Mouse (Mus musculus) adrenal gland, postnatal 14 days (tissue): Measurements from ENCODE around the gene Fam193a. TPM values are rescaled to one million over a fixed set of nuclear protein-coding genes. Genes with fewer than 3 reads are reported as not detected.

ENCODE experiments used
- DNase-seq: peaks from one replicate; pipeline ENCODE4 v3.0.0; 2021; ENCODE audit warnings: mixed read lengths
- total RNA-seq: library from RNA; stranded (reverse); gene quantifications from 2 replicates; pipeline ENCODE4 v1.2.3, GENCODE M21; 2021

Gene Fam193a
- total RNA-seq, 1 experiment from 2014 or later: 30.4 TPM

DNA sequence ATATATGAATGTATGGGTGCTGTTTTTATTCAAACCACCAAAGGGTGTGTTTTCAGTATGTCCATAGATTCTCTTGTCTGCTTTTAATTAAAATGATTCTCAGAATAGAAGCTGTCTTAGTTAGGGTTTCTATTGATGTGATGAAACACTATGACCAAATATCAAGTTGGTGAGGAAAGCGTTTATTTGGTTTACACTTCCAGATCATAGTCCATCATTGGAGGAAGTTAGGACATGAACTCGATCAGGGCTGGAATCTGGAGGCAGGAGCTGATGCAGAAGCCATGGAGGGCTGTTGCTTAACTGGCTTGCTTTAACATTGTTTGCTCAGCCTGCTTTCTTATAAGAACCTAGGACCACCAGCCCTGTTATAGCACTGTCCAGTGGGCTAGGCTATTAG lies 12.0 kb downstream of the Fam193a start:
- DNase-seq: no peak

DNA sequence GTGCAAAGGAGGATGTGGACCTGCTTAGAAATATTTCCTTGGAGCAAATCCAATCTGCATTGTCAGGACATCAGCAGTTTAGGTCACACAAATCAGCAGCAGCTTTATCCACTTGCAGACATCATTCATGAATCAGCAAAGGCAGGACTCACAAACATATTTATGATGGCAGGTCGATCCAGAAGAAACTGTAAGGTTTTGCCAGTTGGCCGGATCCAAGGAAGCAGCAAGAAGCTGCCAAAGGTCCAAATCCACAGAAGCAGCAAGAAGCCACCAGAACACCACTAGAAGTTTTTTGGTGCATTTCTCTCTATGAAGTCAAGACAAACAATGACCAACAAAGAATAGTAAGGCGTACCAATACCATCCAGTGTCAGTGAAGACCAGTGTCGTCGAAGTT lies 15.9 kb downstream of the Fam193a start:
- no peak for DNase-seq

DNA sequence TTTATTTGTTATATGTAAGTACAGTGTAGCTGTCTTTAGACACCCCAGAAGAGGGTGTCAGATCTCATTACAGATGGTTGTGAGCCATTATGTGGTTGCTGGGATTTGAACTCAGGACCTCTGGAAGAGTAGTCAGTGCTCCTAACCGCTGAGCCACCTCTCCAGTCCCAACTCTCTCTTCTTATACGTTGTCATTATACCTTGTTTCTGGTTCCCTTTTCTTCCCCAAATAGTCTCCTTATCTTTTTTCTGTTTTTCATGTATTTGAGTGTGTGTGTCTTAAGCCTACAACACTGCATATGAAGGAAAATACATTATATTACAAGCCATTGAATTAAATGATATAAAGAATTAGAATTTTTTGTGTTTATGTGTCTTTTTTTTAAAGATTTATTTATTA lies 17.0 kb downstream of the Fam193a start:
- DNase-seq: no peak

DNA sequence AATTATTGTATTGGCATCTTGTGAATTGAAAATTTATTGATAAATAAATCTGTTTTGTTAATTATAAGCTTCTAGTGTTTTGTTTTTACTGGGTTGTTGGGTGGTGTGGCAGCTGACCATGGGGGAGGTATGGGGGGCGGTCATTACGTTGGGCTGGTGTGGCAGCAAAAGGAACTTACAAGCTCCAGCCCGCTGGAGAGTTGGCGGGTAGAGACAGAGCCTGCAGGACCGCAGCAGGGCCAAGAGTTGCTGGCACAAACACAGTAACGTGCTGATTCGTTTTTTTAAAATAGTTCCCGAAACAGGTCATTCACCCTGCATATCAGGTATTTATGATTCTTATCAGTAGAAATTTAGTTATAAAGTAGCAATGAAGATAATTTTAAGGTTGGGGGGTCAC lies 23.5 kb downstream of the Fam193a start:
- DNase-seq: no peak

DNA sequence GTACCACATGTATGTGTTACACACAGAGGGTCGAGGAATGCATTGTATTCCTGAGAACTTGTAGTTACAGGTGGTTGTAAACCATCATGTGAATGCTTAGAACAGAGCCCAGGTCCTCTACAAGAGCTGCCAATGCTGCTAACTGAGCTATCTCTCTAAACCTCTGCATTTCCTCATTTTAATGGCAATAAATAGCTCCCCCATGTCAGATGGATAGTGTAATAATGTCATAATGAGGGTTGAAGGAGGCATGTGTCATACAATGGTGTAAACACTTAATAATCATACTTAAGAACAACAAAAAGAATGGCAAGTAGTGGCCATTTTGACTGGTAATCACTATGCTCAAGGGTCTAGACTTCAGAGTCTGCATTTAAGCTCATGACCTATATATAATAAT lies 25.6 kb downstream of the Fam193a start:
- no peak for DNase-seq

DNA sequence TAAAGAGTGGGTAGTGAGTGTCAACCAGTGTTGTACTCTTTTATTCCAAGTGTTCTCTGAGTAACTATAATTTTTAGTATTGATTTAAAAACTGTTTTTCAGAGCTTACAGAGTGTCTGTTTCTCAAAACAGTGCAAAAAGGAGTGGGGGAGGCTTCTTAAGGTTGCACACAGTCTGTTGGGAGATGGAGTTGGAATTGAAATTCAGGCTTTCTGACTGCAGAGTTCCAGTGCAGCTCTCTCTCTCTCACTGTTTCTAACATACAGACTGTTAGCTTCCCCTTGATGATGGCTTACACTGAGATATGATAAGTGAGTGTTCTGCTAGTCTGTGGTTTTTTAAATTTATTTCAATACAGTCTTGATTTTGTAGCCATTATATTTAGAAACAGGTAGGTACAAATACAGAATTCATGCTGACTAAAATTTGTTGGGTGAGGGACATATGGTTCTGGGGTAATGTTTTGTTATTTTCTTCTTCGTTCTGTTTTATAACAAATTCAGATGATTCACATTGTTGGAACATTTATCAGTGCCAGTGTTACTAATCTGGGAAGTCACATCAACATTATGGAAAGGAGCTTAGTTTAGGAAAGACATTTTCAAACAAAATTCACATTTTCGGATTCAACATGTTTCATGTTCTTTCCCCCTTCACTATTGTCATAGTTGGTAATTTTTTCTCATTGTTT lies 26.3 kb downstream of the Fam193a start:
- no peak for DNase-seq

DNA sequence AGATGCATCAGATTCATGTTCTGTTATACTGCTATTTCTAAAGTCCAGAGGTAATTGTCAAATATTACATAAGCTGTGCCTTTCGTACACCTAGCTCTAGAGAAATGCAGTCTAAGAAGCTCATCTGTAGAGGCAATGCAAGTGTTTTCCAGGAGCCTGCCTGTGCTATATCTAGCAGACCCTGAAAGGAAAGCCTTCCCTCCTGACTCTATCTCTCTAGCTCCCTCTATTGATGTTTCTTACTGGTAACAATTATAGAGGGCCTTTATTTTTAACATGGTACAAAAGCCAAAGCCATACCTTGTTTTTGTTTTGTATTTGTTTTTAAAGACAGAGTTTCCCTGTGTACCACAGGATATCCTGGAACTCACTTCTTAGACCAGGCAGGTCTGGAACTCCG lies 28.1 kb downstream of the Fam193a start:
- DNase-seq: no peak

DNA sequence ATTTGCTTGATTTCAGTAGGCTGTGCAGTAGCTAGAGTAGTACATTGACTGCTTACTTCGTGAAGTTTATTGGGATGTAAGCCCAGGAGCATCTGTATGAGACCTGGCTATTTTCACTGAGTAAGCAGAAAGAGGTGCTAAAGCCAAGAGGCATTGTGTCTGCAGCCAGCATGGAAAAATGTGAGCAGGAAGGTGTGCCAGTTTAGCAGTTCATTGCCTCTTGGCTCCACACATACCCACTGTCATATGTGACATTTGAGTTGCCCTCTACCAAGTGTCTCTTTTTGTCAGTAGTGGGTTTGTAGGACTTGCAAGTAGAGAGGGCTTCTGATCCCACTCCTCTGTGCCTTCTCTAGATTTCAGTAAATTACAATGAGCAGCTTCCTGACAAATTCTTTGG lies 28.6 kb downstream of the Fam193a start:
- no peak for DNase-seq

DNA sequence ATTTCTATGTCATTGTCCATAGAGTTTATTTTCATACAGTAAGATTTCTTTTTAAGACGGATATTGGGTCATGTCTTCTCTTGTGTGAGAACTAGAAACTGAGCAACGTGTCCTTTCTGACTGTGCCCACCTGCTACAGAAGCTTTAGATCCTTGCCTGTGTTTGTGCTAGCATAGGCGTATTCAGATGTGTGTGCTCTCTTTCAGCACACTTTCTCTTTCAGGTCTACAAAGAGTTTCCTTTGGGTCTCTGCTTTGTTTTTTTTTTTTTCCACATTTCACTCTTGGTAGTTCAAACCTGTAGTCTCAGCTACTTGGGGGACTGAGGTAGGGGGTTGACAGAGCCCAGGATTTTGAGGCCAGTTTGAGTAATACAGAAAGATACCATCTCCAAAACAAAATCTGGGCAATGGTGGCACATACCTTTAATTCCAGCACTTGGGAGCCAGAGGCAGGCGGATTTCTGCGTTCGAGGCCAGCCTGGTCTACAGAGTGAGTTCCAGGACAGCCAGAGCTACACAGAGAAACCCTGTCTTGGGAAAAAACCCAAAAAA lies 37.7 kb downstream of the Fam193a start:
- no peak for DNase-seq

DNA sequence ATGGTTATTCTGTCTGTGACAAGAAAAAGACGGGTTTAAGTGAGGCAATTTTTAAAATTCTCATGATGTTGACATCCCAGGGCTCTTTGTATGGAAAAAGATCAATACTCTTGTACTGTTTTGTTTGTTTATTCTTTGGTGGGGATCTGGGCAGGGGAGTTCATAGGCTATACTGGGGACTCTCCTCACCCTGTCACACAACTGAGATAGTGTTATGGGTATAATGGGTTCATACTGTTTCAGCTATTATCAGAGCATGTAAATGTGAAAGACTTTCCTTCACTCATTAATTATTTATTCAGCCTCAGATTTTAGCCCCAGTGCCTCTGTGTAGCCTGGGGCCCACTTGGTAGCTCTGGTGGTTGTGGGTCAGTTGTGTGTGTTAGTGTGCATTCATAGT lies 39.3 kb downstream of the Fam193a start:
- no peak for DNase-seq

DNA sequence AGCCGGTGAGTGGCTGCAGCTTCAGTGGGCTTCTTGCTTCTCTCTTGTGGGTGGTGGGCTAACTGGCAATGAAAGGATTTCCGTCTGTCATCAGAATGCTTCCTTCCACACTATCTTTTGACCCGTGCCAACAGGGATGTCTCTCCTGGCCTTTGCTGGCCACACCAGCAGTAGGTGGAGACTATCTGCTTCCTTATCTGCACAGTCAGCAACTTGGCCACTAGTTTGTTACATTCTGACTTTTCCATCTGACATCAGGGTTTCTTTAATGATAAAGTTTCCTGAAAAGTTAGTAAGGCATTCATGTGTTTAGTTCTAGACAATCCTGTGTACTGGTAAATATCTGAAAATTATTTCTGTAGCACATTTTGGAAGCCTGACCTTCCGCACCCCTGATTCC lies 41.1 kb downstream of the Fam193a start:
- no peak for DNase-seq

DNA sequence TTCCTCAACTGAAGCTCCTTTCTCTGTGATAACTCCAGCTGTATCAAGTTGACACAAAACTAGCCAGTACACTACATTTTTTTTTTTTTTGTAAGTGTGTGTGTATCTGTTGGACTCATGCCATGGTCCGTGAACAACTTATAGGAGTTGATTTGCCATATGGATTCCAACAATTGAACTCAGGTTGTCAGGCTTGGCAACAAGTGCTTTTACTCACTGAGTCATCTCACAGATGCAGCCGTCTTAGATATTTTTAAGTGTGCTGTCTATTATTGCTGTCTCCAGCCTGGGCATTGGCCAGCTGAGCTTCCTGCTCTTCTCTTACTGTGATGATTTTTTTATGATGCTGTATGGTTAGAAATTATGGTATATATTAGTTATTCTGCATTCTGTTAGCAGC lies 44.2 kb downstream of the Fam193a start:
- DNase-seq: no peak

DNA sequence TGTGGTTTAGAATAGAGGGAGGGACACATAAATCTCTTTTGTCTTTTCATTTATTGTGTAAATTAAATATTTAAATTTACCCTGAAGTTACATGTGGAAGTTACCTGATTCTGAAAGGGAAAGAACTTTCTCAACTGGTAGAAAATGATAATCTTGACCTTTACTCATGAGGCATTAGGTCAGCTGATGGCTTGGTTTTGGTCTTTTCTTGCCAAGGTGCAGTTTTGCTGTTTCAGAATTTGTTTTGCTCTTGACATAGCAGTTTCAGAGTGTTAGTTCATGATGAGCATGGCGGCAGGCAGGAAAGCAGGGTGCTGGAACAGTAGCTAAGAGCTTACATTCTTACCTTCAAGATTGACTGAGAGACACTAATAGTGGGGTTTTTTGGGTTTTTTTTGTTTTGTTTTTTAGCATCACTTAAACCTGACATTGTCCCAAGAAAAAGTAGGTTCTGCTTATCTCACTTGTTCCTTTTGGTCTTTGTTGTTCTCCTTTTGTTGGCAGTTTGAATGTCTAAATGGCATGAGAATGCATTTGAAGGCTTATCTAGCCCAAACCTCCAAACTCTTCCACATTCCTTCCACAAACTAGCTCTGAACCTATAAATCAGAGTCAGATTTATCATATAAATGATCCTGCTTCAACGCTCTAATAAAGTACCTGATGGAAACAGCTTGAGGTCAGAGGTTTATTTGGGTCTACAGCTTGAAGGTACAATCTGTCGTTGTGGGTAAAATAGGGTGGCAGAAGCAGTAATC lies 47.7 kb downstream of the Fam193a start:
- no peak for DNase-seq

DNA sequence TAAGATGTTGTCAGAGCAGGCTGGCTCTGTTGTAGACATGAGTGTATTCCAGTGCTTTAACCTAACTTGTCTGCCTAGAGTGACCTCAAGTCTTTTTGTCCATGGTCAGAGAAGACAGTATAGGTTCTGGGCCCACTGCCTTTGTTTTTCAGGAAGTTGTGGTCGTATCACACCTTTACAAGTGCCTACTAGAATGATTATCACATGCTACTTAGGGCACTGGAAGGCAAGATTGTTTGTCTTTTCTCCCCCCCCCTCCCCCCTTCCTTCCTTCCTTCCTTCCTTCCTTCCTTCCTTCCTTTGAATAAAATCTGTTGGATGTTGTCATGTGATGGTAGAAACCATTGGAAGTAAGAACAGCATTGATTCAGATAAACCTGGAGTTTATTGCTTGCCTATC lies 49.5 kb downstream of the Fam193a start:
- no peak for DNase-seq

DNA sequence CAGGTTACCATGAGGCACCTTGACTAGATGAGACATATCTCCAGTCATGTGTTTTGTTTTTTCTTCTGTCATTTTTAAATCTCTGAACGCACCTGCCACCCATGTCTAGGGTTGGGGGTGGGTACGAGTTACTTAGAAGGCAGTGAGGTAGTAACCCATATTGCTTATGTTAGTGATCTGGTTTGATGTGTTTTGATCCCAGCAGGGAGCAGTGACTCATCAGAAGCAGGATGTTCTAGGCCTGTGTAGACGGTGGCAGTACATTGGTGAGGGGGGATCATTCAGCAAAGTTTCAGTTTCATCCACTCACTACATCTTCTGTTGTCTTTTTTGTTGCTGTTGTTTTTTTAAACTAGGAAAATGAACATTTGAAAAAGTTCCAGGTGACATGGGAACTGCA lies 61.0 kb downstream of the Fam193a start:
- no peak for DNase-seq

DNA sequence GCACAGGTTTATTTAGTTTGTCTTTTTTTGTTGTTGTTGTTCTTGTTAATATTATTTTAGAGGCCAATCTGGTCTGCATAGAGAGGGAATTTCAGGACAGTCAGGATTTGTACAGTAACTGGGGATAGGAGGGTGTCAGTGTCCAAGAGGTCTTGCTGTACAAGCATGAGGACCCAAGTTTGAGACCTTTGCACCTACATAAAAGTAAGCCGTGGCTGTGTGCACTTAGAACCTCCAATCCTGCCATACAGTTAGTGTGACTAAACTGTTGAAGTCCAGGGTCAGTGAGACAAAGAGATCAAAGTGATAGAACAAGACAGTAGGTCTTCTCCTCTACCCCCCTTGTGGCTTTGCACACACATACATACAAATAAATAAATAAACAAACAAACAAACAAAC lies 64.1 kb downstream of the Fam193a start:
- DNase-seq: no peak

DNA sequence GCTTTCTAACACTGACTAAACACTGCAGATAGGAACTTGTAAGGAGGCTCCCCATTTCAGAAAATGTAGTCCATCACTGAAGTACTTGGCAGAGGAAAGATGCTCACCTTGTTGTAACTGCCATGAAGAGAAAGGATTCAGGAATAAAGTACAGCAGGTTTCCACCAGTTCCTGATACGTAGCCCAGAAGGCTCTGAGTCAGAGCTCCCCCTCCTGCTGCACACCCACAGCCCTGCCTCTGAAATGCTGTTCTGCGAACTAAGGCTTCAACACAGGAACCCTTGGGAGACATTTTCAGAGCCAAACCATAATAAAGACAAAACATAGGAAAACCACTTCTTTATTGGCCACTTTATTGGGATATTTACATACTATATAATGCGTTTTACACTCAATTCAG lies 64.5 kb downstream of the Fam193a start:
- DNase-seq: no peak

DNA sequence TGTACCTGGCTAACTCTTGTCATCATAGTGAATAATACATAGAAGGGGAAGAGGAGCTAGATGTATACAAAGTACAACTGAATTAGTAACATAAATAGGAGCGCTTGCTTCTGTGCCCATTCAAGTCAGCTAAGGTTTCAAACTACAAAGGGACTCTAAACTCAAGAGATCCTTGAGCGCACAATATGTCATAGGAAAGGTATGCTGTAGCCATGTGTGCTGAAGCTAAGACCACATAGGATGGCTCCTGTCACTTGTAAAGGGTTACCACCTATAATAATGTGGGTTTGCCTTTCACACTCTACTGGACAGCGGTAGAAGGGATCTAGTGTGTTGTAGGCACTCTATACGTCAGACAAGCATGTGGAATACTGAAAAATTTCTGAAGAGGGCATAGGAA lies 68.3 kb downstream of the Fam193a start:
- no peak for DNase-seq

DNA sequence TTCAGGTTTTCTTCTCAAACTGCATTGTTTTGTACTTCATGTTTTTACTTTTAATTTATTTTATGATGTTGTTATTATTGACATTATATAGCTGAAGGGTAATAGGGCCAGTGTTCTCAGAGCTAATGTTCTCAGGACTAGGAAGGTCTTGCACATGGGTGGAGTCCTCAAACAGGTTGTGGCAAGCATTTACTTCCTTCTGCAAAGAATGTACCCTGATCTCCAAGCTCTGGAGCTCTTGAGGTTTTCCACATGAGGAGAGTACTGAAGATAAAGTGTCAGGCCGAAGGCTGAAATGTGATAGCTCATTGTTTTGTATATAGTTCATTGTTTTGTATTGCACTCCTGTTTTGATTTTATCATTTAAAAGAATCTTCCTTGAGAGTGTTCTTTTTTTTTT lies 68.9 kb downstream of the Fam193a start:
- no peak for DNase-seq

DNA sequence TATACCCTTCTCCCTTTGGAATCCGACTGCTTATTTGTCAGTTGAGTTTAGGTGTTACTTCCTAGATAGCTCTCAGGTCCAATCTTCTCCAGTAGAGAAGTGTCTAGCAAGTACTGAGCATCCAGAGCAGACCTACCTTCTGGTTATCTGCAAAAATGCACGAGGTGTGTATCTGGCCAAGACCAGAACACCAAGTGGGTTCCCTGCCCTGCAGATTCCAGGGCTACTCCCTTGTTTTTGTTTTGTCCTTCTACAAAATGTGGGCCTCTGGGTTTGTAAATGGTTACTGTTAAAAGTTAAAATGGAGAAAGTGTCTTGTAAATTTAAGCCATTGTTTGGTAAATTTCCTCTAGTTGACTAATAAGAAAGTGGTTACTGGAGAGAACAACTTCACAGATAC lies 70.0 kb downstream of the Fam193a start:
- no peak for DNase-seq

DNA sequence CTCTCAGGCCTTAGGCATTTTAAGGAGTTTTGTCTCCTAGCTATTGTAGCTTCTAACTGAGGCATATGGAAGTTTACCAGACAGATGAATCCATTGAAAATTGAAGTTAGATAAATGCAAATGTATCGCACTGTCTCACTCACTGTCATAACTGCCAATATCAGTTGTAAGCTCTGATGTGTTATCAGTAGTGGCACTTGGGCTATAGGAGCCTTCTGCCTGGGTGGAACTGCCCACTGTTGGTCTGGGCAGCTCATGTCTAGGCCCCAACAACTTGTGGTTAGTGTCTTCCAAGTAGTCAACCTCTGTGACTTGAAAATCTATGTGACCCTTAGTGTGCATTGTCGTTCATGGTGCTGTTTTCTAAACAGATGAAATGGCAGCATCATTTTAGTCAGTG lies 72.1 kb downstream of the Fam193a start:
- no peak for DNase-seq

DNA sequence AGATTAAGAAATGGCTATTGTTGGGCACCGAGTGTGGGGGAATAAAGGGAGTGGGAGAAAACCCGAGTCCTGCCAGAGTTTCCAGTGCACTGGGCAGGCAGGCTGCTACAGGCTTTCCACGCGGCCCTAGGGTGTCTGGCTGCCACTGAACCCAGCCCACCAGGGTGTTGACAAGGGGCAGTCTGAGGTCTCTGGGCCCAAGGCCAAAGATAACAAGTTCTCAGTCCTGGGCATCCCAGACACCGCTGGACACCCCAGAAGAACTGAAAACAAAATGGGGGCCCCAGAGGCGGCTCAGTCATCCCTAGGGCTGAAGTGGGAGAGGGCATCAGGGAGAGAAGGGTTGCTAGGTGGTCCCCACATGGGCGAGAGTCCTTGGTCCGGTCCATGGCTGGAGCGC lies 76.5 kb downstream of the Fam193a start:
- DNase-seq: no peak

DNA sequence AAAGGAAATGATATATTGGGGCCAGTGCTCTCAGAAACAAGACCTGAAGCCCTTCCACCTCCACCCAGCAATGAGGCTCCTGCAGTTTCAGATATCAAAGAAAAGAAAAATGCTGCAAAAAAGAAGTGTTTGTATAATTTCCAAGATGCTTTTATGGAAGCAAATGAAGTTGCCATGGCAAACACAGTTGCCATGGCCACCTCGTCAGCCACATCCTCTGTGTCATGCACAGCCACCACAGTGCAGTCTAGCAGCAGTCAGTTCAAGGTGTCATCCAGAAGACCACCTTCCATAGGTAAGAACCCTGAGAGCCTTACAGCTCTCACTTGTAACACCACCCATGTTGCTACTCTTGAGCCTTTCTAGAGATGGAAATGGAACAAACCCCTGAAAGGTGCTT lies 89.3 kb downstream of the Fam193a start:
- DNase-seq: no peak

DNA sequence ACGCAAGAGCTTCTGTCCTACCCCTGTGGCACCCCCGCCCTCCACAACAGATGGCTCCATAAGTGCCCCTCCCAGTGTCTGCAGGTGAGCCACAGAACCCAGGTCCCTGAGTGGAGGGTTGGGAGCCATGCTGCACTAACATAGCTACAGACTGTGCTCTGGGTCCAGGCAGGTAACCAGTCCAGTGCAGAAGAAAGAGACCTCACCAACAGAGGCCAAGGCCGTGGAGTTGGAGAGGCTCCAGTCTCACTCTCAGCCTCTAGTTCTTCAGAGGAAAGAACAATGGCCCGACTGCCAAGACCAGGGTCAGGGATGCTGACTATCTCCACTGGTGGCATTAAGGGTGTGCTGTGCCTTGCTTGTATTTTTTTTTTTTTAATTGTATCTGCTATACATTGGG lies 91.6 kb downstream of the Fam193a start:
- no peak for DNase-seq
